Mouse (Mus musculus) neural tube, embryonic 11.5 days (tissue): ENCODE data around the gene Col8a1. TPM values are rescaled to one million over a fixed set of nuclear protein-coding genes. Genes with fewer than 3 reads are reported as not detected.

Experiments
- ATAC-seq: fragments of 200-750 bp; cut with Nextera tagmentation; 2 replicates; pipeline ENCODE4 v1.8.0; 2017; ENCODE audit warnings: moderate number of reproducible peaks, mild to moderate bottlenecking, moderate TSS enrichment, moderate library complexity; ENCODE audit not compliant: insufficient read depth, low FRiP score, low TSS enrichment
- DNase-seq: peaks from one replicate; pipeline ENCODE4 v3.0.0-alpha.2; 2015; ENCODE audit warnings: low spot score
- H3K27ac ChIP-seq: fragments of 300-500 bp; sonication (generic); 2 replicates; pipeline ENCODE4 v1.5.1; 2014; ENCODE audit warnings: low read depth, mild to moderate bottlenecking, low read length
- H3K27me3 ChIP-seq: fragments of 300-500 bp; sonication (generic); 2 replicates; pipeline ENCODE4 v1.6.1; 2014; ENCODE audit warnings: mild to moderate bottlenecking, low read length, mixed read lengths; ENCODE audit not compliant: control insufficient read depth, insufficient read depth
- H3K36me3 ChIP-seq: fragments of 300-500 bp; sonication (generic); 2 replicates; pipeline ENCODE4 v1.6.1; 2014; ENCODE audit warnings: mild to moderate bottlenecking, low read length, moderate library complexity, mixed read lengths; ENCODE audit not compliant: control insufficient read depth, insufficient read depth
- H3K4me1 ChIP-seq: fragments of 300-500 bp; sonication (generic); 2 replicates; pipeline ENCODE4 v1.6.1; 2014; ENCODE audit warnings: low read length, mixed read lengths; ENCODE audit not compliant: control insufficient read depth, insufficient read depth
- H3K4me2 ChIP-seq: fragments of 300-500 bp; sonication (generic); 2 replicates; pipeline ENCODE4 v1.6.1; 2014; ENCODE audit warnings: low read depth, mild to moderate bottlenecking, moderate library complexity
- H3K4me3 ChIP-seq: fragments of 300-500 bp; sonication (generic); 2 replicates; pipeline ENCODE4 v1.5.1; 2014; ENCODE audit warnings: low read depth, low read length
- H3K9ac ChIP-seq: fragments of 300-500 bp; sonication (generic); 2 replicates; pipeline ENCODE4 v1.6.1; 2014; ENCODE audit warnings: mild to moderate bottlenecking, low read length
- H3K9me3 ChIP-seq: fragments of 300-500 bp; sonication (generic); 2 replicates; pipeline ENCODE4 v1.6.1; 2016; ENCODE audit warnings: low read length; ENCODE audit not compliant: control insufficient read depth
- WGBS: fragments of 180-500 bp; shearing (Covaris S2); extraction: QIAGEN DNeasy Blood & Tissue Kit; methylation state at CpG from one replicate; pipeline ENCODE4 v1.1.7; 2014; 5-methylcytosine and 5-hydroxymethylcytosine counted together
- polyA plus RNA-seq: library from polyadenylated mRNA; unstranded; fragments of >200 nt; fragmentation: Nextera tagmentation; extraction: Ambion mirVana; gene quantifications from 2 replicates; pipeline ENCODE4 v1.2.1, GENCODE M21; 2014

The Col8a1 gene
- polyA plus RNA-seq: 4.2 and 4.4 TPM in 2 replicates

GRCm38 (mm10) chr16:57754526-57755125, at the start of gene Col8a1:
Gene Col8a1, minus strand, starts transcription at chr16:57754737.
- Histone ChIP-seq H3K9ac (peak within 1 kb of the TSS; percentile 32), H3K9me3 (no peaks in the 10 kb centered on the region), H3K27me3 (no peaks in the 10 kb centered on the region), H3K4me1 (no peaks in the 10 kb centered on the region), H3K36me3 (no peaks in the 10 kb centered on the region), H3K4me3 (peak within 1 kb of the TSS; percentile 30), H3K4me2 (peak within 1 kb of the TSS; percentile 62), H3K27ac (no peak within 1 kb of the TSS)
- 3% methylated on average over 19 of the region's 19 CpGs for whole genome bisulfite sequencing
- DNase-seq (peak; percentile 21), ATAC-seq (peak; percentile 29)

GRCm38 (mm10) chr16:57801886-57802285, 47.3 kb upstream of the Col8a1 start:
- Histone ChIP-seq H3K36me3 (no peaks in the 10 kb centered on the region), H3K4me3 (no peak overlapping the region), H3K27me3 (no peaks in the 10 kb centered on the region), H3K9ac (no peak overlapping the region), H3K4me2 (no peak overlapping the region), H3K9me3 (no peaks in the 10 kb centered on the region), H3K4me1 (no peaks in the 10 kb centered on the region), H3K27ac (no peak overlapping the region)
- 93% methylated on average over 2 of the region's 2 CpGs for WGBS
- ATAC-seq: no peak
- no peak for DNase-seq

- Histone ChIP-seq H3K9ac (no peak overlapping the region), H3K27ac (no peak overlapping the region), H3K4me3 (no peak overlapping the region), H3K36me3 (no peaks in the 10 kb centered on the region), H3K27me3 (no peaks in the 10 kb centered on the region), H3K4me2 (no peak overlapping the region), H3K9me3 (no peaks in the 10 kb centered on the region), H3K4me1 (no peaks in the 10 kb centered on the region)
- DNase-seq (no peak), ATAC-seq (no peak)
- 66% methylated on average over 6 of the region's 6 CpGs for whole genome bisulfite sequencing
Observed at GRCm38 (mm10) chr16:57796321-57796720, 41.8 kb upstream of the Col8a1 start.

GRCm38 (mm10) chr16:57779011-57779410, 24.5 kb upstream of the Col8a1 start:
- Histone ChIP-seq H3K4me2 (no peak overlapping the region), H3K4me3 (no peak overlapping the region), H3K4me1 (no peaks in the 10 kb centered on the region), H3K9ac (no peak overlapping the region), H3K9me3 (no peaks in the 10 kb centered on the region), H3K27ac (no peak overlapping the region), H3K36me3 (no peaks in the 10 kb centered on the region), H3K27me3 (no peaks in the 10 kb centered on the region)
- ATAC-seq: no peak
- DNase-seq: no peak

- Histone ChIP-seq H3K4me2 (no peak overlapping the region), H3K4me1 (no peaks in the 10 kb centered on the region), H3K4me3 (no peak overlapping the region), H3K36me3 (no peaks in the 10 kb centered on the region), H3K27me3 (no peaks in the 10 kb centered on the region), H3K27ac (no peak overlapping the region), H3K9me3 (no peaks in the 10 kb centered on the region), H3K9ac (no peak overlapping the region)
- 91% methylated on average over 3 of the region's 3 CpGs for WGBS
- no peak for DNase-seq
- no peak for ATAC-seq
Observed at GRCm38 (mm10) chr16:57765615-57766014, 11.1 kb upstream of the Col8a1 start.

- WGBS: 72% methylated on average over 2 of the region's 2 CpGs
- H3K36me3 ChIP-seq: no peaks in the 10 kb centered on the region
- no peak overlapping the region for H3K9ac ChIP-seq
- no peak for DNase-seq
- no peaks in the 10 kb centered on the region for H3K4me1 ChIP-seq
- no peaks in the 10 kb centered on the region for H3K27me3 ChIP-seq
- no peak overlapping the region for H3K4me2 ChIP-seq
- H3K9me3 ChIP-seq: no peaks in the 10 kb centered on the region
- ATAC-seq: no peak
- no peak overlapping the region for H3K27ac ChIP-seq
- H3K4me3 ChIP-seq: no peak overlapping the region
Observed at GRCm38 (mm10) chr16:57759862-57760261, 5.3 kb upstream of the Col8a1 start.

- Histone ChIP-seq H3K27me3 (no peaks in the 10 kb centered on the region), H3K4me3 (no peak overlapping the region), H3K4me1 (no peaks in the 10 kb centered on the region), H3K36me3 (no peaks in the 10 kb centered on the region), H3K27ac (no peak overlapping the region), H3K9ac (no peak overlapping the region), H3K4me2 (peak overlapping the region; percentile 62; the same call in 1 of the 2 replicates), H3K9me3 (no peaks in the 10 kb centered on the region)
- WGBS: 50% methylated on average over 5 of the region's 5 CpGs
- no peak for DNase-seq
- no peak for ATAC-seq
Observed at GRCm38 (mm10) chr16:57755708-57756107, 1.2 kb upstream of the Col8a1 start.

- Histone ChIP-seq H3K4me2 (peak overlapping the region; percentile 62), H3K36me3 (no peaks in the 10 kb centered on the region), H3K9ac (peak overlapping the region; percentile 15; the same call in 1 of the 2 replicates), H3K4me1 (no peaks in the 10 kb centered on the region), H3K27ac (no peak overlapping the region), H3K9me3 (no peaks in the 10 kb centered on the region), H3K27me3 (no peaks in the 10 kb centered on the region), H3K4me3 (peak overlapping the region; percentile 30)
- ATAC-seq (peak; percentile 60; the same call in 1 of the 2 replicates), DNase-seq (peak; percentile 19)
- WGBS: 24% methylated on average over 11 of the region's 12 CpGs
Observed at GRCm38 (mm10) chr16:57755241-57755640, 704 bp upstream of the Col8a1 start.

- Histone ChIP-seq H3K27me3 (no peaks in the 10 kb centered on the region), H3K4me2 (no peak overlapping the region; the same call in 1 of the 2 replicates), H3K4me3 (no peak overlapping the region), H3K36me3 (no peaks in the 10 kb centered on the region), H3K4me1 (no peaks in the 10 kb centered on the region), H3K9ac (no peak overlapping the region), H3K27ac (no peak overlapping the region), H3K9me3 (no peaks in the 10 kb centered on the region)
- ATAC-seq (no peak), DNase-seq (no peak)
- WGBS: 60% methylated on average over 10 of the region's 10 CpGs
Observed at GRCm38 (mm10) chr16:57753539-57754280, 827 bp downstream of the Col8a1 start.
